Mouse (Mus musculus): ENCODE measurements around the gene Rab3b.

DNA sequence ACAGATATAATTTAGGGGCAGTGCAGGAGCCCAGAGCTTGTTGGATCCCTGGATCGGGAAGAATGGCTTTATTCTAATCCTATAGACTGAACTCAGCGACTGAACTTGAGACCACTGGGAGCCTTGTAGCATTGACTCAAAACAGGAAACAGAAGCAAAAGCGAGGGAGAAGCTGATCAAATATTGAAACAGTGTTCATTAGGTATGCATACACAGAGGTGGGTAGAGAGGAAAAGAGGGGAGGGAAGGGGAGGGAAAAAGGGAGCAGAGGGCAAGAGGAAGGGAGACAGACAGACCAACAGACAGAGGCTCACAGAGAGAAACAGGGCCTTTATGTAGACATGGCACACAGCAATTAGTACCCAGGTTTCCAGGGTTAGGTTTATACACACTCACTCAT, 38.8 kb downstream of the Rab3b start:
- TF ChIP-seq CTCF (IDR thresholded peaks at IDR 0.05; ENCODE audit: low read depth): no peak
- TF ChIP-seq EP300 (IDR thresholded peaks at IDR 0.05; ENCODE audit: low read depth): no peak

Data from heart, postnatal 0 days (tissue).